In the genomic region with DNA sequence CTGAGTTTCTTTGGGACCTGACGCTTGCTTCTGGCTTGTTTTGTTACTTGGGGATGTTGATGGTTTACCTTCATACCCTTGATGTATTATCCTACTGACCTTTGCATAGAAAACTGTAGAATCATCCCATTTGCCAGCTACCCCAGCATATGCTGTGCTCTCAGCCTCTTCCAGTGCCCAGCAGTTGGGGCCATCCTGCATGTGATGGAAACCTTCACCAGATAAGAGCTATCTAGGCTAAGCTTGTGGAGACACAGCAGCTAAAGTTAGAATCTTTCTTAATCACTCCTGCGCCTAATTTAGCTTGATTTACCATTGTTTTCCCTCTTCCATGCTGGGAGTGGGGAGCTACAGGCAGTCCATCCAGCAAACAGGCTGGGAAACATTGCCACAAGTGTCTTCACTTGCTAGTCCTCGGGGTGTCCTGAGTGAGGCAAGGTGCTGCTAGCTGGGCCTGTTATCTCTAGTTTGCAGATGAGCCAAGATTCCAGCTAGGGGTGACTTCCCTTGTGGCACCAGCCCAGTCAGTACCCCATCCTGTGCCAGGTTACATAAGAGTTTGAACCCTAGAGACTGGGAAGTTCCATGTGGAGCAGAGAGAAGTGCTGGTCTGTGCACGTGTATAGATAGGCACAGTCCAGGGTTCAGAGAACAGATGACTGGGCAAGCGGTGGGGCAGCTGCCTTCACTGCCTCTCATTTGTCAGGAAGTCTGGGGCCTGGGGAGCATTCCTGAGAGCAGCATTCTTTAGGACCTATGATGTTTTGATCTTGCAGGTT, we compare ENCODE assay signal across 8 mouse cellular contexts. TPM values are rescaled to one million over a fixed set of nuclear protein-coding genes. Genes with fewer than 3 reads are reported as not detected.
A peak's percentile ranks its signal among the peaks of the same experiment; 100 is the strongest.
DNase-seq lines count a peak whose midpoint lies in the region; ATAC-seq lines count a peak whose summit lies in the region.

No protein-coding gene starts in this region.

- no peak overlapping the region for H3K9ac ChIP-seq in kidney, embryonic 16.5 days (replicated peaks; ENCODE audit: low read length)
- H3K9ac ChIP-seq in stomach, embryonic 16.5 days (ENCODE audit: low read length) = no peak overlapping the region

- H3K4me3 ChIP-seq in kidney, embryonic 16.5 days (ENCODE audit: low read length) = no peak overlapping the region
- no peak overlapping the region for H3K4me3 ChIP-seq in stomach, embryonic 16.5 days (replicated peaks; ENCODE audit: low read length)

- H3K4me2 ChIP-seq in kidney, embryonic 16.5 days (replicated peaks; ENCODE audit: low read depth, low read length) = no peak overlapping the region
- no peak overlapping the region for H3K4me2 ChIP-seq in stomach, embryonic 16.5 days (ENCODE audit: low read depth, low read length)

- no peak overlapping the region for H3K27ac ChIP-seq in kidney, embryonic 16.5 days (ENCODE audit: low read length)
- no peak overlapping the region for H3K27ac ChIP-seq in stomach, embryonic 16.5 days (ENCODE audit: low read length)

- peaks cover 10% of the 10 kb centered on the region; the same call in 1 of the 2 replicates for H3K4me1 ChIP-seq in kidney, embryonic 16.5 days (ENCODE audit: insufficient read depth, low read length)
- H3K4me1 ChIP-seq in stomach, embryonic 16.5 days (ENCODE audit: control insufficient read depth, insufficient read depth, low read length) = 0 out of 2 replicates have a peak, but pooled peaks cover 7% of the 10 kb centered on the region

- 71% methylated on average over 5 of the region's 5 CpGs for WGBS in kidney, embryonic 16.5 days
- WGBS in stomach, embryonic 16.5 days = 58% methylated on average over 5 of the region's 5 CpGs

- peak; percentile 58 for DNase-seq in lung, postnatal 36 days
- no peak for DNase-seq in lung, postnatal 14 days
- DNase-seq in heart, adult 9 months (ENCODE audit: low spot score in 2 of 2) = peak; percentile 88 to 90
- DNase-seq in retina, postnatal 1 day = no peak
- DNase-seq in thymus, postnatal 10 days (ENCODE audit: low spot score in 2 of 2) = no peak
- DNase-seq in frontal cortex, postnatal 10 days (ENCODE audit: low spot score in 2 of 2) = no peak

- ATAC-seq in kidney, embryonic 16.5 days (ENCODE audit: low FRiP score, low TSS enrichment) = peak; percentile 66
- peak; percentile 78; the same call in 1 of the 2 replicates for ATAC-seq in stomach, embryonic 16.5 days (ENCODE audit: insufficient read depth, low FRiP score)

- H3K9me3 ChIP-seq in kidney, embryonic 16.5 days (ENCODE audit: low read length) = no peaks in the 10 kb centered on the region
- H3K9me3 ChIP-seq in stomach, embryonic 16.5 days (replicated peaks; ENCODE audit: control insufficient read depth, low read length) = no peaks in the 10 kb centered on the region

- no peaks in the 10 kb centered on the region for H3K27me3 ChIP-seq in kidney, embryonic 16.5 days (ENCODE audit: insufficient read depth, low read length)
- H3K27me3 ChIP-seq in stomach, embryonic 16.5 days (ENCODE audit: control insufficient read depth, insufficient read depth, low read length) = no peaks in the 10 kb centered on the region

- no peaks in the 10 kb centered on the region for H3K36me3 ChIP-seq in kidney, embryonic 16.5 days (ENCODE audit: insufficient read depth, low read length)
- no peaks in the 10 kb centered on the region; the same call in 1 of the 2 replicates for H3K36me3 ChIP-seq in stomach, embryonic 16.5 days (ENCODE audit: control insufficient read depth, insufficient read depth, low read length)

RNA-seq across cellular contexts. Expression of a gene that starts 10.4 kb away (rescaled TPM):
- polyA plus RNA-seq in kidney, embryonic 16.5 days (2015; fragmentation: Nextera tagmentation; extraction: Ambion mirVana) = 113 and 117 TPM in 2 replicates
- polyA plus RNA-seq in stomach, embryonic 16.5 days (2015; fragmentation: Nextera tagmentation; extraction: Ambion mirVana) = 81.1 and 87.7 TPM in 2 replicates

RNA-seq across cellular contexts. Expression of a gene that starts 16.3 kb away (rescaled TPM):
- 36.2 and 40.4 TPM in 2 replicates for polyA plus RNA-seq in kidney, embryonic 16.5 days (2015; fragmentation: Nextera tagmentation; extraction: Ambion mirVana)
- polyA plus RNA-seq in stomach, embryonic 16.5 days (2015; fragmentation: Nextera tagmentation; extraction: Ambion mirVana) = 31.5 and 36.3 TPM in 2 replicates

RNA-seq across cellular contexts. Expression of a gene that starts 42.1 kb away (rescaled TPM):
- 171 and 187 TPM in 2 replicates for polyA plus RNA-seq in kidney, embryonic 16.5 days (2015; fragmentation: Nextera tagmentation; extraction: Ambion mirVana)
- polyA plus RNA-seq in stomach, embryonic 16.5 days (2015; fragmentation: Nextera tagmentation; extraction: Ambion mirVana) = 125 and 136 TPM in 2 replicates

Comparison
In these comparisons a context has a peak if more than half of its experiments do, and no peak if none do; other contexts are left out.
1. DNase-seq: peak in lung, postnatal 36 days (single experiment) and heart, adult 9 months (2 of 2); none in lung, postnatal 14 days (single experiment), retina, postnatal 1 day (single experiment), thymus, postnatal 10 days (0 of 2) and frontal cortex, postnatal 10 days (0 of 2).